Mouse (Mus musculus): ENCODE results near the gene Polg. TPM values are rescaled to one million over a fixed set of nuclear protein-coding genes. Genes with fewer than 3 reads are reported as not detected.

Gene Polg
- polyA plus RNA-seq, 1 experiment from 2014 or later, result 43.2 TPM

DNA sequence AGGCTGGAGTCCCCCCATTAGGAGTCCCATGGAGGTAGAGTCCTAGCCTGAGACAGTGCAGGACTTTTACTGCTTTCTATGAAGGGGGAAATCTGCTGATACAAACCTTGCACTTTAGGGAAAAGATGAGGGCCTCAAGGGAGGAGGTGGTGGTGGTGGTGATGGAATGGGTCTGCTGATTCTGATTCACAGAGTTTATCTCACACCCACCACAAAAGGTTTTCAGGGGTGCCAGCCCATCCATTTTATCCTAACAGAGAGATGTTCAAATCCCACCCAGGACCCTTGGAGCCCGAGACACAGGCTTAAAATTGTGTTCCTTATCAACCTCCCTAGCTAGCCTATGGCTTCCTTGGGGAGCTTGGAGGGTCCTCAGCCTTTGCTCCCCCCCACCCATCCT, 41.6 kb upstream of the Polg start:
- Histone ChIP-seq H3K36me3 (peaks cover 35% of the 10 kb centered on the region), H3K27ac (replicated peaks) (peak overlapping the region; percentile 95), H3K4me1 (peaks cover 99% of the 10 kb centered on the region), H3K27me3 (ENCODE audit: low read depth, poor library complexity, severe bottlenecking) (peaks cover 100% of the 10 kb centered on the region), H3K9me3 (replicated peaks) (no peaks in the 10 kb centered on the region), H3K4me3 (peak overlapping the region; percentile 64)
- no peak for DNase-seq (ENCODE audit: low spot score)
- WGBS, result 13% methylated on average over 1 of the region's 1 CpGs

DNA sequence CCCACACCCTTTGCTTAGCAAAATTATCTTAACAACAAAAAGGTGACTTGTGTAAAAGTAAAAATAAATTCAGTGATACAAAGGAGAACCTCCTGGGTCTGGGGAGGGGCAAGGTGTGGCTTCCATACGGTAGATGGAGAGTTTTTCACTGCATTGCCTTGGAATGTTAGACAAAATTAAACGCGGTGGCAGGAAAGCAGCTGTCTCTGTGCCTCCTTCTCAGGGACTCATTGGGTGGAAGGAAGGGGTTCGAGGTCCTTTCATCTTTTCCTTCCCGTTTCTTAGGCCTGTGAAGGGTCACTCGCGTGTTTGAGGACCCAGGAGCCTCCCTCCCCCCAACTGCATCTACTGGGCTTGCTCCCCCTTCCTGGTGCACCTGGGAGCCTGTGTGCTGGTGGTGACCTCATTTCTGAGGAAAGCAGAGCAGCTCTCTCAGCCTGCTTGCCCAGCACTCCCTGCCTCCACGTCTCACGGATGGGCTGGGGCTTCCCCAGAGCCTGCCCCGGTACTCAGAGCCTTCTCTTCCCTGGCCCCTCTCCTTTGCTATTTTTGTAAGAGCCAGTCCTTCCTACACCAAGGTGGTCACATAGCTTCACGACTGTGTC, 41.0 kb upstream of the Polg start:
- peak; percentile 29 for DNase-seq (ENCODE audit: low spot score)
- Histone ChIP-seq H3K4me3 (peak overlapping the region; percentile 64), H3K4me1 (peaks cover 99% of the 10 kb centered on the region), H3K27me3 (ENCODE audit: low read depth, poor library complexity, severe bottlenecking) (peaks cover 100% of the 10 kb centered on the region), H3K27ac (replicated peaks) (peak overlapping the region; percentile 95), H3K36me3 (peaks cover 41% of the 10 kb centered on the region), H3K9me3 (replicated peaks) (no peaks in the 10 kb centered on the region)
- WGBS, result 2% methylated on average over 11 of the region's 11 CpGs

DNA sequence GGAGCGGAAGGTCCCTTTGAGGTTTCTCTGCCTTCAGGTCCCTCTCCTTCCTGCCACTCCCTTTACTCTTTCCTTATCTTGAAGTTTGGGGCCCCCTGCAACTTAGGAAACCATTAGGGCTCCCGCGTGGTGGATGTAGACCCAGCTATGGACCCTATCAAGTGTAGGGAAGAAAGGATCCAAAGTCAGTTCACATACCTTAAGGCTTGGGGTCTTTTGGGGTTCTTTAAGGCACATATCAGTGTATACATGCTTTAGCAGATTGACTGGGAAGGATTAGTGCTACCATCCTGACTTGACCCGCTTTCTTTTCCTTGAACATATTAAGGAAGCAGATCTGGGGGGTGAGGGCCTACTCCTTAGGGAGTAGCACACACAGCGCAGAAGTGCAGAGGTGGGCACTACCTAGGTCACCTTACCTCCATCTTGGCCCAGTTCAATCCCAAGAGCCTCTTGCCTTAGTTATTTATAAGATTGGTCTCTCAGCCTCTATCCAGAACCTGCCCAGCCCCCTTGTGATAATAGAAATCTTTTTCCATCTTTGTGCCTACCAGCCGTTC, 40.4 kb upstream of the Polg start:
- WGBS, result under 1% methylated on average over 6 of the region's 6 CpGs
- peaks cover 41% of the 10 kb centered on the region for H3K36me3 ChIP-seq
- no peaks in the 10 kb centered on the region for H3K9me3 ChIP-seq (replicated peaks)
- peak overlapping the region; percentile 95 for H3K27ac ChIP-seq (replicated peaks)
- DNase-seq (ENCODE audit: low spot score), result no peak
- peaks cover 100% of the 10 kb centered on the region for H3K27me3 ChIP-seq (ENCODE audit: low read depth, poor library complexity, severe bottlenecking)
- peaks cover 99% of the 10 kb centered on the region for H3K4me1 ChIP-seq
- H3K4me3 ChIP-seq, result peak overlapping the region; percentile 64

DNA sequence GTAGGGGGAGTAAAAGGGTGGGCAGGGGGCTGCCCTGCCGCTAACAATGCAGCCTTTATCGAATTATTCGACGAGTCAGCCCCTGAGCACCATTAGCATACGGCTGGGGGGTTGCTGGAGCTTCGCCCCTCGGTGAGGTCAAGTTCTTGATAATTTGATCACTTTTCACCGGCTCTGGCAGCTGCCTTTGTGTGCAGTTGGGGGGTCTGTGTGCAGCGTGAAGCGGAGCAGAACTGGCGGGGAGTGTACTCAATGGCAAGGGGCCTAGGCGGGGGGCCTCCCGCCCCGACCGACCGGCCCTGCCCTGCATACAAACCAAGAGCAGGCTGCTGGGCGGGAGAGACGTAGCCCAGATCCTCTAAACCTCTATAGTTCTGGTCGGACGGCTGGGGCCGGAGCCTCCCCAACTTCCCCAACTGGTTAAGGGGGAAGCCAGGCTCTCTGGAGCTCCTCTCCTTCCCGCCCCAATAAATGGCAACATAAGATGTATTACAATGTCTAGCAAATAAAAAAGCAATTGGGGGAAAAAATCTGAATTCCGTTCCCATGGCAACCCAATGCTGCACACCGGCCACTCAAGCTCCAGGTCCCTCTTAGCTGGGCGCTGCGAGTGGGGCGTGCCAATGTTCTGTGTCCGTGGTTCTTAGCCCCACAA, 39.8 kb upstream of the Polg start:
- H3K27ac ChIP-seq (replicated peaks), result peak overlapping the region; percentile 95
- peak; percentile 85 for DNase-seq (ENCODE audit: low spot score)
- H3K27me3 ChIP-seq (ENCODE audit: low read depth, poor library complexity, severe bottlenecking), result peaks cover 100% of the 10 kb centered on the region
- H3K36me3 ChIP-seq, result peaks cover 41% of the 10 kb centered on the region
- WGBS, result under 1% methylated on average over 28 of the region's 28 CpGs
- H3K4me3 ChIP-seq, result peak overlapping the region; percentile 64
- peaks cover 99% of the 10 kb centered on the region for H3K4me1 ChIP-seq
- no peaks in the 10 kb centered on the region for H3K9me3 ChIP-seq (replicated peaks)

DNA sequence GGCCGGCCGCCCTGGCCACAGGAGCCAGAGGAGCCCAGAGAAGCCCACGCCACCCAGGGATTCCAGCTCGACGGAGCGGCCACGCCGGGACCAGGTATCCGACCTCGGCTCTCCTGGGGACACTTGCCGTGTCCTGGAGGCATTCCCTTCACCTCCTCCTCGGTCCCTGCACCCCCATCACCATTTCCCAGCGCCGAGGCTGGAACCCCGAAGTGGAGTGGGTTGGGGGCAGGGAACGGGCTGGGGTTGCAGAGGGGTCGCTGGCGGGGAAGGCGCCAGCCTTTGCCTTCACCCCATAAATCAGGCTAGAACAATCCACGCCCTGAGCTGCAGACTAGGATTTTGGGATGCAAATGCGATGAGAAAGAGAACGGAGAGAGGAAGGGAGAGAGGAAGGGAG, 39.2 kb upstream of the Polg start:
- under 1% methylated on average over 22 of the region's 22 CpGs for WGBS
- H3K4me1 ChIP-seq, result peaks cover 99% of the 10 kb centered on the region
- DNase-seq (ENCODE audit: low spot score), result no peak
- H3K9me3 ChIP-seq (replicated peaks), result no peaks in the 10 kb centered on the region
- H3K4me3 ChIP-seq, result peak overlapping the region; percentile 64
- H3K27ac ChIP-seq (replicated peaks), result peak overlapping the region; percentile 95
- H3K27me3 ChIP-seq (ENCODE audit: low read depth, poor library complexity, severe bottlenecking), result peaks cover 100% of the 10 kb centered on the region
- peaks cover 41% of the 10 kb centered on the region for H3K36me3 ChIP-seq

DNA sequence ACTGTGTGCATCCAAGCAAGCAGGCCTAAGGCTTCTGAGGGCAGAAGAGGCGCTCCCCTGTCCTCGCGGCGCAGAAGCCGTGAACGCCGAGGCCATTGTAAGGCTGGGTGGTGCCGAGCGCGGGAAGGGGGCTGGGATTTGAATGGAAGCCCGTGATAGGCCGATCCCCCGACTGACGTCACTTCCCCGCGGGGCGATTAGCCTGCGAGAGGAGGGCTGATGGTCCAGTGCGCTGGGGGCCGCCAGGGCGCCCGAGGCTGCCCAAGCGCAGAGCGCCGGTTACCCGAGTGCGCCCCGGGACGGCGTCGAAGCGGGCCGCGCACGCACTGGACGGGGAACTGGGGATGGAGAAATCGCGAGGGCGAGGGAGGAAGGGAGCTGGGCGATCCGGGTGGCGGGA, 38.6 kb upstream of the Polg start:
- peak; percentile 96 for DNase-seq (ENCODE audit: low spot score)
- WGBS, result under 1% methylated on average over 42 of the region's 42 CpGs
- H3K4me3 ChIP-seq, result peak overlapping the region; percentile 64
- H3K36me3 ChIP-seq, result peaks cover 36% of the 10 kb centered on the region
- peaks cover 100% of the 10 kb centered on the region for H3K4me1 ChIP-seq
- H3K27ac ChIP-seq (replicated peaks), result peak overlapping the region; percentile 95
- H3K27me3 ChIP-seq (ENCODE audit: low read depth, poor library complexity, severe bottlenecking), result peaks cover 100% of the 10 kb centered on the region
- no peaks in the 10 kb centered on the region for H3K9me3 ChIP-seq (replicated peaks)

DNA sequence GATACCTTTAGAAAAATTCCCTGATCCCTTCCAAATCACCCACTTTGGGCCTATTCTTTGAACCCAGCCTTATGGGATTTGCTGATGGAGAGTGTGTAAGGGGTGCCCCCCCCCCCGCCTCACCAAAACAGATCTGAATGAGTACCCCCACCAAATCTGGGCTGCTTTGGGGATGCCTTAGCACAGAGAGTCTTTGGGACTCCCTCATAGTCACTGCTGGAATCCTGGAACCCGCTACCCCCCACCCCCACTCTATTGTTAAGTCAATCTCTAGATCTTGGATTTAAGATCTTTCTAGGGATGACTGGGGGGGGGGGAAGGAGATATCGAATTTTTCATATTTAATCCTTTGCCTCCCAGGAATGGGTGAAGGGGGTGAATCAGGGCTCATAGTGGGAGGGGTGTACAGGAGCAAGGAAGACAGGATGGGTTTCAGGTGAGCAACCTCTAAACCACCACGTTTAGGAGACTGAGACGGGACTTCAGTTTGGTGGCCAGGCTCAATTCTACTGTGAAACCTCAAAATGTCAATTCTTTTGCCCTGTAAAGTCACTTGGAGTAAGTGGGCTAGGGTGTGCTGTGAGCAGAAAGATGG, 37.6 kb upstream of the Polg start:
- Histone ChIP-seq H3K4me1 (peaks cover 100% of the 10 kb centered on the region), H3K27ac (replicated peaks) (peak overlapping the region; percentile 95), H3K27me3 (ENCODE audit: low read depth, poor library complexity, severe bottlenecking) (peaks cover 100% of the 10 kb centered on the region), H3K4me3 (peak overlapping the region; percentile 64), H3K9me3 (replicated peaks) (no peaks in the 10 kb centered on the region), H3K36me3 (peaks cover 26% of the 10 kb centered on the region)
- no peak for DNase-seq (ENCODE audit: low spot score)
- 4% methylated on average over 5 of the region's 5 CpGs for WGBS

DNA sequence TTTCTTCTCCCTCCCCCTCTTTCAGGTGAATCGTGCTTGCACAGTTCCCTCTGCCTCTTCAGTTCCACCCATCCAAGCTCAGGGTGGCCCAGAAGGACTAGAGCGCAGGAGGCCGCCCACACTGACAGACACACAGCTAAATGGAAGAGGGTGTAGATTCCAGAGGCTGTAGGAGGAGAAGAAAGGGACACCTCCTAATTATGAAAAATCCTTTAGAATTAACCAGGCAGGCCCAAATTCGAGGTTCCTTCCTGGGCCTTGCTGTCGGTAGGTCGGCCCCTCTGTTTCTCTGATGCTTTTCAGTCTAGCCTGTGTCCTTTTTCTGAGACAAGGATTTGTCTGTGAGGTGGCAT, 36.9 kb upstream of the Polg start:
- Histone ChIP-seq H3K27ac (replicated peaks) (peak overlapping the region; percentile 95; the same call in 1 of the 2 replicates), H3K4me3 (peak overlapping the region; percentile 64), H3K27me3 (ENCODE audit: low read depth, poor library complexity, severe bottlenecking) (peaks cover 100% of the 10 kb centered on the region), H3K9me3 (replicated peaks) (no peaks in the 10 kb centered on the region), H3K36me3 (peaks cover 20% of the 10 kb centered on the region), H3K4me1 (peaks cover 99% of the 10 kb centered on the region)
- DNase-seq (ENCODE audit: low spot score), result no peak
- 5% methylated on average over 6 of the region's 6 CpGs for WGBS

DNA sequence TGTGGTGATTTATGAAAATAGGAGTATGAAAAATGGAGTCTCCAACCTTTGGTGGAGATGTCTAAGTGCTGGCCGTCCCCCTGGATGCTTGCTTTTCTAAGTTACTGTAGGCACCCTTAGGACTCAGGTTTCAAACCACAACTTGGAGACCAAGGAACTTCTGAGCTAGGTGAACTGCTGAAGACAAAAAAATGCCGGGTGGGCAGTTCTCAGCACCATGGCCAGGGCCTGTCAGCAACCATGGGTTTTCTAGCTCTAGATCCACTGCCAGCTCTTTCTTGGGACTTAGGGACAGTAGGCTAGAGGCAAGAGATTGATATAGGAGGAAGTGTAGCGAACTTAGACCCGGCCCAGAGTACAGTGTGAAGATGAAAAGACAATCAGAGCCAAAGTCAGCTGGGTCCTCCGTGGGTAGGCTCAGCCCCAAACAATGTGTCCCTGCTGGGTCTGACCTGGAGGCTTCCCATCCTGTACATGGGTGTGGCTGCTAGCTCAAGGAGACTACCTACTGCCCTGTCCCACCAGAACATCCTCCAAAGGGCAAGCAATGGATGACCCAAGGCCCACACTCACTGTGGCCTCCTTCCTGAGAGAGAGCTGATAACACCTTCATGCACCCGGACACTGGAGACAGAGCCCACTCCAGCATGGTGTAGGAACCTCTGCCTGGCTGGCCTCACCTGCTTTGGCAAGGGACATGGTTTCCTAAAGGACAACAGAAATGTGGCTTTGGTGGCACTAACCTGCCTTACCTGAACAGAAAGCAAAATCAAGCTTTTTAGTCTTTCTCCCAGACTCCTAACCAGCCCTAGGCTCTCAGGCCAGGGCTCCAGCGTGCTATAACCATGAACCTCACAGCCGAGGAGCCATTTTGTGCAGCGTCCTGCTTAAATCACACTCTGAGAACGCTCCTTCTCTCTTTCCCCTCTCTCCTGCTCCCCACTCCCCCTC, 36.3 kb upstream of the Polg start:
- WGBS, result 6% methylated on average over 10 of the region's 10 CpGs
- H3K9me3 ChIP-seq (replicated peaks), result no peaks in the 10 kb centered on the region
- peak overlapping the region; percentile 95; the same call in 1 of the 2 replicates for H3K27ac ChIP-seq (replicated peaks)
- H3K4me1 ChIP-seq, result peaks cover 99% of the 10 kb centered on the region
- DNase-seq (ENCODE audit: low spot score), result no peak
- H3K4me3 ChIP-seq, result peak overlapping the region; percentile 64
- peaks cover 13% of the 10 kb centered on the region; the same call in 1 of the 2 replicates for H3K36me3 ChIP-seq
- H3K27me3 ChIP-seq (ENCODE audit: low read depth, poor library complexity, severe bottlenecking), result peaks cover 100% of the 10 kb centered on the region

DNA sequence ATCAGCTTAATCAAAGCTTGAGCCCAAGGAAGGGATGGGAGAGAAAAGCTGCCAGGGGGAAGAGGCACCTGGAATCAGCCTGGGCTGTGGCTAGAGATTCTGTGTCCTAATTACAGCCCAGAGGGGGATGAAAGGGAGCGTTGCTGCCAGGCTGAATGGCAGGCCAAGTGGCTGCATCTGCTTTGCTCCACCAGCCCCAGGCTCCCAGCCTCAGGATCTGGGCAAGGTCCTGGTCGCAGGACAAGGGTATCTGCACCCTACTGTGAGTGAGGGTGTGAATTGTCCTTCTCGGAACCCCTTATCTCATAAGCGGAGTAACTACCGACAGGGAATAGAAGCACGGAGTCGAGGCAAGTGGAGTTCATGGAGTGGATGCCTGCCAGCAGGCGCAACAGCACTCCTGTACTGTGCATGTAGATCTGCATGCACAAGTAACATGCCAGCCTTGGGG, 35.4 kb upstream of the Polg start:
- Histone ChIP-seq H3K36me3 (peaks cover 9% of the 10 kb centered on the region; the same call in 1 of the 2 replicates), H3K4me1 (peaks cover 99% of the 10 kb centered on the region), H3K27ac (replicated peaks) (peak overlapping the region; percentile 95; the same call in 1 of the 2 replicates), H3K4me3 (peak overlapping the region; percentile 64), H3K27me3 (ENCODE audit: low read depth, poor library complexity, severe bottlenecking) (peaks cover 100% of the 10 kb centered on the region), H3K9me3 (replicated peaks) (no peaks in the 10 kb centered on the region)
- WGBS, result 1% methylated on average over 8 of the region's 8 CpGs
- no peak for DNase-seq (ENCODE audit: low spot score)

DNA sequence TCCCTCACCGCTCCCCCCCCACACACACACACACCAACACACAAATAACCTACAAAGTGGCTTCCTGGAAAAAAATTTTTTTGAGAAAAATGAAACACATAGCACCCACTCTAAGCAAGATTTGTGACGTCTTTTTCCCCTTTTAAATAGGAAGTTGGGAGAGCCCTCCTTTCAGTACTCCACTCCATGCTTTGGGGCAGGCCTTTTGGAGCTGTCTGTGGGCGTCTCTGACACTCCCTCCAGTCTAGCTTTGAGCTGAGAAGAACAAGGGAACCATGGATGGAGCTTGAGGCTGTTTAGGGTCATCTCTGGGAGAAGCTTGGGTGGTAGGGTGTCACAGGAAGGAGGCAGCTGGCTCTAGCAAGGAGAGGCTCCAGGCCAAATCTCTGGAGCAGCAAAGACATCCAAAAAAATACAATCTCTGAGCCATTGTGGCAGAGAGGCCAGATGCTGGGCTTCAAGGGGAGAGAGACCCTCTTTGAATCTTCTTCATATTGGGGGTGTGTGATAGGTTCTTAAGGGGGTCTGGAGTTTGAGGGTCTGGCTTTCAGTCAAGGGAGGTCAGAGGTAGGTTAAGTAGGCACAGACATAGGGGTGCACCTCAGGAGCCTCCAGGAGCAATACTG, 34.6 kb upstream of the Polg start:
- H3K27me3 ChIP-seq (ENCODE audit: low read depth, poor library complexity, severe bottlenecking), result peaks cover 100% of the 10 kb centered on the region
- peaks cover 99% of the 10 kb centered on the region for H3K4me1 ChIP-seq
- peaks cover 9% of the 10 kb centered on the region; the same call in 1 of the 2 replicates for H3K36me3 ChIP-seq
- H3K27ac ChIP-seq (replicated peaks), result peak overlapping the region; percentile 95
- under 1% methylated on average over 3 of the region's 3 CpGs for WGBS
- peak; percentile 21 for DNase-seq (ENCODE audit: low spot score)
- H3K4me3 ChIP-seq, result peak overlapping the region; percentile 64
- no peaks in the 10 kb centered on the region for H3K9me3 ChIP-seq (replicated peaks)

Measured in midbrain, embryonic 10.5 days (tissue).